Mouse (Mus musculus): ENCODE measurements around the gene B2m.

The B2m gene

GRCm38 (mm10) chr2:122149316-122149715 is 1.8 kb downstream of the B2m start:
- no peak for DNase-seq (ENCODE audit: low read depth, low spot score)

- no peak for DNase-seq (ENCODE audit: low read depth, low spot score)
These were observed 2.2 kb downstream of the B2m start for GRCm38 (mm10) chr2:122149716-122150115.

GRCm38 (mm10) chr2:122151221-122151620 is 3.7 kb downstream of the B2m start:
- no peak for DNase-seq (ENCODE audit: low read depth, low spot score)

GRCm38 (mm10) chr2:122152850-122153249 is 5.4 kb downstream of the B2m start:
- no peak for DNase-seq (ENCODE audit: low read depth, low spot score)

GRCm38 (mm10) chr2:122153681-122154365 is 6.3 kb downstream of the B2m start:
- DNase-seq (ENCODE audit: low read depth, low spot score) = no peak

- no peak for DNase-seq (ENCODE audit: low read depth, low spot score)
These were observed 7.0 kb downstream of the B2m start for GRCm38 (mm10) chr2:122154479-122154878.

- no peak for DNase-seq (ENCODE audit: low read depth, low spot score)
These were observed 7.8 kb downstream of the B2m start for GRCm38 (mm10) chr2:122155292-122155691.

GRCm38 (mm10) chr2:122156051-122156700 is 8.7 kb downstream of the B2m start:
- peak; percentile 36 for DNase-seq (ENCODE audit: low read depth, low spot score)

GRCm38 (mm10) chr2:122157561-122157960 is 10.1 kb downstream of the B2m start:
- DNase-seq (ENCODE audit: low read depth, low spot score) = no peak

- no peak for DNase-seq (ENCODE audit: low read depth, low spot score)
These were observed 10.9 kb downstream of the B2m start for GRCm38 (mm10) chr2:122158362-122158802.

- DNase-seq (ENCODE audit: low read depth, low spot score) = no peak
These were observed 12.2 kb downstream of the B2m start for GRCm38 (mm10) chr2:122159667-122160066.

- peak; percentile 87 for DNase-seq (ENCODE audit: low read depth, low spot score)
These were observed 13.2 kb downstream of the B2m start, which contains the start of gene Trim69 for GRCm38 (mm10) chr2:122160680-122161079. TSS of gene Trim69 (plus strand) at chr2:122160700.

- peak; percentile 49 for DNase-seq (ENCODE audit: low read depth, low spot score)
These were observed 14.1 kb downstream of the B2m start for GRCm38 (mm10) chr2:122161542-122161941.

- DNase-seq (ENCODE audit: low read depth, low spot score) = no peak
These were observed 15.0 kb downstream of the B2m start for GRCm38 (mm10) chr2:122162529-122162928.

GRCm38 (mm10) chr2:122163430-122164195 is 16.1 kb downstream of the B2m start:
- DNase-seq (ENCODE audit: low read depth, low spot score) = peak; percentile 34

- DNase-seq (ENCODE audit: low read depth, low spot score) = no peak
These were observed 16.8 kb downstream of the B2m start for GRCm38 (mm10) chr2:122164293-122164692.

- DNase-seq (ENCODE audit: low read depth, low spot score) = no peak
These were observed 23.8 kb downstream of the B2m start for GRCm38 (mm10) chr2:122171292-122171691.

- no peak for DNase-seq (ENCODE audit: low read depth, low spot score)
These were observed 24.7 kb downstream of the B2m start for GRCm38 (mm10) chr2:122172188-122172587.

GRCm38 (mm10) chr2:122180051-122180822 is 32.8 kb downstream of the B2m start:
- no peak for DNase-seq (ENCODE audit: low read depth, low spot score)

- DNase-seq (ENCODE audit: low read depth, low spot score) = no peak
These were observed 37.6 kb downstream of the B2m start for GRCm38 (mm10) chr2:122185086-122185485.

GRCm38 (mm10) chr2:122186106-122186505 is 38.6 kb downstream of the B2m start, which contains the start of the genes Patl2 and Terb2:
TSS of gene Patl2 (minus strand) at chr2:122186189.
TSS of gene Terb2 (plus strand) at chr2:122186272.
- DNase-seq (ENCODE audit: low read depth, low spot score) = peak; percentile 89
